Mouse (Mus musculus) small intestine, adult 2 months (tissue): ENCODE data around the gene Ptpn13. TPM values are rescaled to one million over a fixed set of nuclear protein-coding genes. Genes with fewer than 3 reads are reported as not detected.

Experiments
- H3K27ac ChIP-seq: fragments of 200-500 bp; 2 replicates; pipeline ENCODE4 v1.5.1; 2012; ENCODE audit warnings: low read depth, low read length, control low read depth, inconsistent platforms; ENCODE audit not compliant: insufficient read depth
- H3K27me3 ChIP-seq: fragments of 200-500 bp; 2 replicates; pipeline ENCODE4 v1.6.1; 2012; ENCODE audit warnings: mild to moderate bottlenecking, moderate library complexity, low read length, inconsistent platforms; ENCODE audit not compliant: control insufficient read depth, insufficient read depth
- H3K36me3 ChIP-seq: fragments of 200-500 bp; 2 replicates; pipeline ENCODE4 v1.6.1; 2012; ENCODE audit warnings: mild to moderate bottlenecking, low read length, control low read depth, inconsistent platforms; ENCODE audit not compliant: control insufficient read depth, insufficient read depth
- H3K4me1 ChIP-seq: fragments of 200-500 bp; 2 replicates; pipeline ENCODE4 v1.6.1; 2012; ENCODE audit warnings: low read length, inconsistent platforms, mixed read lengths; ENCODE audit not compliant: control insufficient read depth, insufficient read depth, insufficient read length
- H3K4me3 ChIP-seq: fragments of 200-500 bp; 2 replicates; pipeline ENCODE4 v1.5.1; 2012; ENCODE audit warnings: low read depth, mild to moderate bottlenecking, control low read depth, inconsistent platforms, low read length, moderate library complexity
- CTCF ChIP-seq: fragments of 200-500 bp; IDR thresholded peaks from 2 replicates; pipeline ENCODE4 v1.5.1; 2012; ENCODE audit warnings: low read depth, mild to moderate bottlenecking, control low read depth, inconsistent platforms, low read length, moderate library complexity, mixed read lengths; ENCODE audit not compliant: insufficient replicate concordance, insufficient read length; ENCODE audit errors: extremely low read depth
- POLR2A ChIP-seq: fragments of 200-500 bp; IDR thresholded peaks from 2 replicates; pipeline ENCODE4 v1.6.1; 2012; ENCODE audit warnings: low read depth, mild to moderate bottlenecking, control low read depth, inconsistent platforms, low read length, moderate library complexity
- WGBS: fragments of 180-500 bp; shearing (Covaris S2); methylation state at CpG from one replicate; pipeline ENCODE4 v1.1.7; 2018; 5-methylcytosine and 5-hydroxymethylcytosine counted together
- polyA plus RNA-seq: library from polyadenylated mRNA; depleted of rRNA; stranded (reverse); fragments of >200 nt; gene quantifications from 2 replicates; pipeline ENCODE4 v1.2.3, GENCODE M21; 2012

The Ptpn13 gene
- polyA plus RNA-seq, 1 experiment, result 1.2 TPM

DNA sequence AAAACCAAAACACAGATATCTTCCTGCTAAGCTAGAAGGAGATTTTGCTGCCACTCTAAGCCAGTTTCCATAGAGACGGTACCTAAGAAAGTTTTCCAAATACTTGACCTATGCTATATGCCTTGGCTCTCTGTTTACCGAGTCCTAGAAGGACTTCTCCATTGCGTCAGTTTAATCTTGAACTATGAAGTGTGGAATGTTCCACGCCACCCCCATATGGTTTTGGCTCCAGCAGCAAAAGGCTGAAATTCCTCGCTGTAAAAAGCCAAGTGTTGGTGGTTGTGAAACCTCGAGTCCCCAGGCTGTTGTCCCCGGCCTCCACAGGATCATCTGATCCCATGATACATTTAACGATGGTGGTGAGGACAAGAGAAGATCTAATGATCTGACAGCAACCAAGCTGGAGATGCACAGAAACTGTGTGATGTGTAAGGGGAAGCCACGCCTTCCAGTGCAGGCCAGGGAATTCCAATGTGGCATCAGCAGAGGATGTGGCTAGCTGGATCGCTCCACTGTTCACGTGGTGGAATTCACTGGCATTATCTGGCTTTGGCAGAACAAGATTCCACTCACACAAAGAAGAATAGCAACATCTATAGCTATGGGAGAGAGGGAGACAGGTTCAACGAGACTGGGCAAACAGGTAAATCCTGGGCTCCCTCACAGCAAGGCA lies 195.4 kb downstream of the Ptpn13 start:
- Histone ChIP-seq H3K36me3 (no peaks in the 10 kb centered on the region), H3K27ac (peak overlapping the region; percentile 74), H3K27me3 (no peaks in the 10 kb centered on the region), H3K4me1 (no peaks in the 10 kb centered on the region; the same call in 1 of the 2 replicates), H3K4me3 (no peak overlapping the region)
- 60% methylated on average over 12 of the region's 12 CpGs for WGBS
- no peak for TF ChIP-seq CTCF
- no peak for TF ChIP-seq POLR2A

DNA sequence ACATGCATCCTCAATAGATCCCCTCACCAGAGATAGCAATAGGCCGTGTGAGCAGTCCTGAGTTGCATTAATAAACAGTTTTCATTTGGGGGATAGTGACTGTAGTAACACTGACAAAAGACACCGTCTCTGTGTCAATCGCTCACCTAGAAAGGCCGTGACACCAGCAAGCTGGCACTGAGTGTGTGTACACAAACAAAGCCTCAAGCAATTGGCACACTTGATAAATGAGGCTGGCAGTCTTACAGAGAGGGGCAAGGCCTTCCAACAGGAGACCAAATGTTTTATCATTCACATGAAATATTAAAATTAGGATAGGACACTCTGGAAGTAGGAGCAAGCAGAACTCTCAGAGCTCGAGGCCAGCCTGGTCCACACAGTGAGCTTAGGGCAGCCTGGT lies 197.3 kb downstream of the Ptpn13 start:
- H3K36me3 ChIP-seq, result no peaks in the 10 kb centered on the region
- 77% methylated on average over 5 of the region's 5 CpGs for WGBS
- TF ChIP-seq POLR2A, result no peak
- no peak for TF ChIP-seq CTCF
- H3K4me3 ChIP-seq, result no peak overlapping the region
- no peaks in the 10 kb centered on the region for H3K27me3 ChIP-seq
- H3K27ac ChIP-seq, result no peak overlapping the region
- H3K4me1 ChIP-seq, result no peaks in the 10 kb centered on the region; the same call in 1 of the 2 replicates

DNA sequence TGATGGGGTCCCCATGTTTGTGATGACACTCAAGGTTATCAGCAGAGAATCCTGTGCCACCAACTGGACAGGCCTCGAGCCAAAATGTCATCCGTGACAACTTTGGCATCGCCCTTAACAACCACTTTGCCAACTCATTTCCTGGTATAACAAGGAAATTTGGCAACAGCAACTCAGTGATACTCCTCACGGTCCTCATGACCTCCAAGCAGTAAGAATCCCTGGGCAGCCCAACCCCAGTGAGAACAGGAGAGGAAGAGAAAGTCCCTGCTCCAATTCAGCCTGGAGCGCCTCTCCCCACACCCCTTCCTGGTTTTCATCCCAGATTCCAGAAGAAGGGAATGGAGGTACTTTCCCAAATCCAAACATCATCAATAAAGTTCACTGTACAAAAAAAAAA lies 199.8 kb downstream of the Ptpn13 start:
- Histone ChIP-seq H3K4me3 (no peak overlapping the region), H3K27ac (no peak overlapping the region), H3K27me3 (no peaks in the 10 kb centered on the region), H3K36me3 (no peaks in the 10 kb centered on the region), H3K4me1 (no peaks in the 10 kb centered on the region; the same call in 1 of the 2 replicates)
- TF ChIP-seq POLR2A (no peak), CTCF (no peak)
- 68% methylated on average over 5 of the region's 5 CpGs for WGBS

DNA sequence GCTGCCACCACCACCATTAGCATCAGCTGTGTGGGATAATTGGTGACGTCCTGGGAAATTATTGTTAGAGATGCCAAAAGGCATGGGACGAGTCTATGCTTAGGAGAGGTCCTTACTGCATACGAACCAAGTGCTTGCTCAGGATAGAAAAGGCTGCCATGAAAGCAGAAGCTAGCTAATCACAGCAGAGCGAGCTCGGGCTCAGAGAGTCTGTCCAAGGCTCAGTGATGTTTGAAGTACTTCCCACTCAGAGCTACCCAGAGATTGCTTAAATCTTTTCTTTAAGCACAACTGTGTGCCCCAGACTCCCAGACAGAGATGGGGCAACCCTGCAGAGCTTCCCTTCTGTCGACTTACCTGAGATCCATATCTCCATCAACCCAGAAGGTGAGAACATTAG lies 203.5 kb downstream of the Ptpn13 start:
- WGBS, result 74% methylated on average over 6 of the region's 6 CpGs
- peak overlapping the region; percentile 52 for H3K27ac ChIP-seq

DNA sequence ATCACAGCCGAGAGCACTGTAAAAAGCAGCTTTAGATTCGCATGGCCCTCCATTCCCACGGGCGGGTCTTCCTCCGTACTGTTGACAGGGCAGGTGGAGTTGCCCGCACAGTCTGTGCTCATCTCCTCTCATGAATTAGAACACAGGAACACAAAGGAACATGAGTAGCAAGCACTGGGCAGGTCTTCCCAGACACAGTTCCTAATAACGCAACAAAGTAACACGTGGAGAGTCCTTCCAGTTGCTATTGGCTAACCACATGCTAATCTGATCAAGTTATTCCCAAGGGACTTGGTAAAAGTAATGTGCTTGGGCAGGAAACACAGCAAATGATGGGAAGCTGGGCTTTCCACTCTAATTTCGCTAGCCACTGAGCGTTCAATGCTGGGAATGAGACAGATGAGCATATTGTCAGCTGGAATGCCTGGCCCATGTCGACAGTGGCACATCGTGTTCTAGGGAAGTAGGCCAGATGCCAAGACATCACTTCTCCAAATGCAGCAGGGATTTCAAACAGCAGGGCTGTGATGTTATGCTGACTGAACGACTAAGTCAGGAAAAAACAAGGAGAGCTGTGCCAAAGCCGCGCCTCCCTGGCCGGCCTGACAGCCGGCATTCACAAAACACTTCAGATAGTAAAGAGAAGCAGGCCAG lies 204.2 kb downstream of the Ptpn13 start, which contains the start of gene Slc10a6:
Gene Slc10a6, minus strand, starts transcription at position 293 of the 654 bp plus-strand sequence.
- 56% methylated on average over 17 of the region's 17 CpGs for WGBS
- no peak for TF ChIP-seq CTCF
- TF ChIP-seq POLR2A, result no peak
- Histone ChIP-seq H3K4me1 (no peaks in the 10 kb centered on the region), H3K27me3 (no peaks in the 10 kb centered on the region), H3K27ac (peak within 1 kb of the TSS; percentile 52), H3K4me3 (peak within 1 kb of the TSS; percentile 25), H3K36me3 (no peaks in the 10 kb centered on the region)

More for the DNA sequence above, 203.5 kb downstream of the Ptpn13 start:
- Histone ChIP-seq H3K36me3 (no peaks in the 10 kb centered on the region), H3K4me1 (no peaks in the 10 kb centered on the region), H3K4me3 (no peak overlapping the region), H3K27me3 (no peaks in the 10 kb centered on the region)
- TF ChIP-seq POLR2A (no peak), CTCF (no peak)

DNA sequence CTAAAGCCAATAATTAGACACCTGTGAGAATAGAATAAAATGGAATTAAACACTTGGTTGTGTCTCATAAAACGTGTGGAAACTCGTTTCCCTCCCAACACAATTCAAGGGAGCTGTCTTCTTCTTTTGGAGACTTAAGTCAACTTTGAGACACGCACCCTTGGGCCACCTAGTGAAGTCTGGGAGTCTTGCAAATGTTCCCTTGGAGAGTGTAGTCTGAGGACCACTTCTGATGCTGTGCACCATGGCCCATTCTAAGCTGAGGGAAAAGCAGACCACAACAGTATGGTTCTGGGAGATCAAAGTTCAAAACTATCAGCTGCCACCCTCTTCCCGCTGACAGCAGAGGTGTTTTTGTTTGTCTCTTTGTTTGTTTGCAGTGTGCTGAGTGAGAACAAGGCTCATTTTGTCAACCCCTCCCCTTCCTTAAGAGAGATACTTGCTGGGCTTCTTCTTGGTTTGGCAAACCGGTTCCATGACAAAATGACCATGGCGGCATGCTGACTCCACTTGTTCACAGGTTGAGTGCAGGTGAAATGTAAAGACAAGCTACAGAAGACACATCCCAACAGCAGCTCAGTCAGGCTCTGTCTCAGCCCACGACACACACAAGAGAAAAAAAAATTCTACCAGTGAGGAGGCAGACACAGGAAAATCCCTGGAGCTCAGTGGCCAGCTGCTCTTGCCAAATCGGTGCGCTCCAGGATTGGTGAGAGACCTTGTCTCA lies 205.0 kb downstream of the Ptpn13 start:
- 65% methylated on average over 9 of the region's 9 CpGs for WGBS
- H3K4me1 ChIP-seq, result no peaks in the 10 kb centered on the region

DNA sequence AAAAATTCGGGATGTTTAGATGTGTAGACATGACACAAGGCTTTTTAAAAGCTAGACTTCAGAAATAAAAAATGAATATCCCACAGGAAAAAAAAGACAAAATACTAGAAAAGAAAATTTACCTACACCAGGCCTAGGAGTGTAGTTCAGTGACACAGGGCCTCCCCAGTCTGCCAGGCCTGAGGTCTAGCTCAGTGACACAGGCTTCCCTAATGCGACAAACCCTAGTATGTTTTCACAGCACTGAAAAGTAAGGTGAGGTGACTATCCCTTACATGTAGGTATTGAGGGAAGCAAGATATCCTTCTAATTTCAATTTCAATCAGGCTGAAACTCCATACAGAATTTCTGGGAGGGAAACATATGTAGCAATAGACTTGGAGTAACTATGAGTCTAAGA lies 212.2 kb downstream of the Ptpn13 start:
- TF ChIP-seq POLR2A, result no peak
- TF ChIP-seq CTCF, result no peak
- Histone ChIP-seq H3K4me1 (no peaks in the 10 kb centered on the region), H3K27me3 (no peaks in the 10 kb centered on the region), H3K36me3 (no peaks in the 10 kb centered on the region), H3K4me3 (no peak overlapping the region), H3K27ac (no peak overlapping the region)
- 89% methylated on average over 2 of the region's 2 CpGs for WGBS

More for the DNA sequence above, 205.0 kb downstream of the Ptpn13 start:
- Histone ChIP-seq H3K4me3 (no peak overlapping the region), H3K27me3 (no peaks in the 10 kb centered on the region), H3K27ac (peak overlapping the region; percentile 17), H3K36me3 (no peaks in the 10 kb centered on the region)
- TF ChIP-seq POLR2A, result no peak
